Mouse (Mus musculus): ENCODE data around the gene Ptpn6. TPM values are rescaled to one million over a fixed set of nuclear protein-coding genes. Genes with fewer than 3 reads are reported as not detected.

Gene Ptpn6
- polyA plus RNA-seq, 1 experiment from 2014 or later = 12.9 TPM

DNA sequence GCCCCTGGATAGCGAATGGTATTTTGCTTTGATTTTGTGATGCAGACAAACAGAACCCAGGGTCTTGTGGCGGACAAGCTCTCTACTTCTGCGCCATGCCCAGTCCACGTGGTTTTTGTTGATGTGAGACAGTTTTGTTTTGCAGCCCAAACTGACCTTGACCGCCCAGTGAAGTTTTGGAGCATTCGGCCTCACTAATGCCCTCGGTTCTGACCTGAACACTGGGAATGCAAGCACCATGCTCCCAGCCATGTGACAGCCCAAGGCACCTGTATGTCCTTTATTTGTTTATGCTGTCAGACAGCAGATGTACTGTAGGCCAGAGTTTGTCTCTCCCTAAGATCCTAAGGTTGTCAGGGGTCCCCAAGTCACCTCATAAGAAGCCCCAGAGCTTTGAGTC is 63.9 kb downstream of the Ptpn6 start:
- Histone ChIP-seq H3K4me3 (ENCODE audit: low read length) (no peak overlapping the region), H3K27me3 (ENCODE audit: control insufficient read depth, insufficient read depth, low read length) (no peaks in the 10 kb centered on the region), H3K9ac (ENCODE audit: low read depth, low read length) (no peak overlapping the region), H3K27ac (ENCODE audit: low read depth, low read length) (no peak overlapping the region), H3K36me3 (ENCODE audit: control insufficient read depth, insufficient read depth, low read length) (no peaks in the 10 kb centered on the region), H3K4me2 (replicated peaks; ENCODE audit: low read depth, low read length) (no peak overlapping the region), H3K9me3 (ENCODE audit: control insufficient read depth, low read length) (no peaks in the 10 kb centered on the region), H3K4me1 (ENCODE audit: control insufficient read depth, insufficient read depth, low read length) (peaks cover 5% of the 10 kb centered on the region; the same call in 1 of the 2 replicates)
- 95% methylated on average over 7 of the region's 7 CpGs for WGBS
- no peak for ATAC-seq (ENCODE audit: low FRiP score, low TSS enrichment)

DNA sequence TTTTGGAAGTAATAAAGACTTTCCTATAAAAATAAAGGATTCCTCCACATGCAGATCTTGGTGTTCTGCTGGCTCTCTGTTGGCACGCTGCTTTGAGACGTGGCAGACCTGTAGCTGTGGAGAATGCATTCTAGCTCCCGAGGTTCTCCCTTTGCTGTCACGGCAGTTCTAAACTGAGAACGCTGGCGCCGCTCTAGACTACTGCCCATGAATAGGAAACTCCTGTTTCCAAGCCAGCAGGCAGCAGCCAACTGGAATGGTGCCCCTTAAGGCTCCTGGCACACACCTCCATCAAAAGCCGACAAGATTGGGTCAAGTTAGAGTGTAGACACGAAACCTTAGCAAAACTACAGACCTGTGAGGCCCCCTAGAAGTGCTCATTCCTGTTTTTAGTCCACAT is 64.9 kb downstream of the Ptpn6 start:
- H3K4me1 ChIP-seq (ENCODE audit: control insufficient read depth, insufficient read depth, low read length) = peaks cover 5% of the 10 kb centered on the region; the same call in 1 of the 2 replicates
- no peaks in the 10 kb centered on the region for H3K27me3 ChIP-seq (ENCODE audit: control insufficient read depth, insufficient read depth, low read length)
- no peaks in the 10 kb centered on the region for H3K9me3 ChIP-seq (ENCODE audit: control insufficient read depth, low read length)
- WGBS = 93% methylated on average over 9 of the region's 9 CpGs
- no peak overlapping the region for H3K9ac ChIP-seq (ENCODE audit: low read depth, low read length)
- H3K4me2 ChIP-seq (replicated peaks; ENCODE audit: low read depth, low read length) = no peak overlapping the region
- no peaks in the 10 kb centered on the region for H3K36me3 ChIP-seq (ENCODE audit: control insufficient read depth, insufficient read depth, low read length)
- ATAC-seq (ENCODE audit: low FRiP score, low TSS enrichment) = no peak
- H3K4me3 ChIP-seq (ENCODE audit: low read length) = no peak overlapping the region
- H3K27ac ChIP-seq (ENCODE audit: low read depth, low read length) = no peak overlapping the region

DNA sequence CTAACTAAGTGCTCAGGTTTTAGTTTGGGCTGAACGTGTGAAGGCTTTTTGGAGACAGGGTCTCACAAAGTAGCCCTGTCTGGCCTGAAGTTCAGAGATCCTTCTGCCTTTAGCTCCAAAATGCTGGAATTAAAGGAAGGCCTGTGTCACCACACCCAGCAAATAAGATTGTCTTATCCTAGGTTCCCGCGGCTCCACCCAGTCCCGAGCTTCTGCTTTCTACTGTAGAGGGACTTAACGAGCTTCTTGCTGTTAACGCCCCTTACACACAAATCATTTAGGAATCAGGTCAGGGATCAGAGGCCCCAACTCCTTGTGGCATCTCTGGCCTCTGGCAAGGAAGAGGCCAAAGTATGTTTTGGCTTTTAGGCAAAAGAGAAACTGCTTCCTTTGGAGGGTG is 66.4 kb downstream of the Ptpn6 start:
- Histone ChIP-seq H3K36me3 (ENCODE audit: control insufficient read depth, insufficient read depth, low read length) (no peaks in the 10 kb centered on the region), H3K9me3 (ENCODE audit: control insufficient read depth, low read length) (no peaks in the 10 kb centered on the region), H3K4me2 (replicated peaks; ENCODE audit: low read depth, low read length) (no peak overlapping the region), H3K27me3 (ENCODE audit: control insufficient read depth, insufficient read depth, low read length) (no peaks in the 10 kb centered on the region), H3K9ac (ENCODE audit: low read depth, low read length) (no peak overlapping the region), H3K4me1 (ENCODE audit: control insufficient read depth, insufficient read depth, low read length) (peaks cover 5% of the 10 kb centered on the region; the same call in 1 of the 2 replicates), H3K4me3 (ENCODE audit: low read length) (no peak overlapping the region), H3K27ac (ENCODE audit: low read depth, low read length) (no peak overlapping the region)
- no peak for ATAC-seq (ENCODE audit: low FRiP score, low TSS enrichment)
- WGBS = 38% methylated on average over 6 of the region's 6 CpGs

MicroRNA genes within 50 kb of the gene (microRNA counts, 519-probe panel; counts per million panel counts)
- microRNA mmu-miR-141 (4,775 counts per million, percentile 36 among the panel's probes with 10 or more counts), microRNA mmu-miR-200c (7,329 counts per million, percentile 78 among the panel's probes with 10 or more counts)

Small RNA genes within 50 kb of the gene (microRNA-seq; reads per million reads assigned to microRNA genes)
- gene Mir141 (767 reads per million, percentile 76 among the genes with 10 or more reads in this experiment), gene Mir200c (5,779 reads per million, percentile 92 among the genes with 10 or more reads in this experiment)

Other genes starting within 250 kb of the Ptpn6 start
- gene C1rl, start 245.6 kb downstream of the Ptpn6 start, polyA plus RNA-seq (2014; fragmentation: Nextera tagmentation; extraction: Ambion mirVana) = 0.71 and 1.1 TPM in 2 replicates
- gene C1ra, start 226.3 kb downstream of the Ptpn6 start, polyA plus RNA-seq (2014; fragmentation: Nextera tagmentation; extraction: Ambion mirVana) = 3.9 and 4.3 TPM in 2 replicates
- gene C1s1, start 196.4 kb downstream of the Ptpn6 start, polyA plus RNA-seq (2014; fragmentation: Nextera tagmentation; extraction: Ambion mirVana) = 8.8 and 11.9 TPM in 2 replicates
- gene C1rb, start 168.4 kb downstream of the Ptpn6 start, polyA plus RNA-seq (2014; fragmentation: Nextera tagmentation; extraction: Ambion mirVana) = 0.11 TPM in 1 of 2 replicates, not detected in the other
- gene C1s2, start 102.6 kb downstream of the Ptpn6 start, polyA plus RNA-seq (2014; fragmentation: Nextera tagmentation; extraction: Ambion mirVana) = 0.08 TPM in 1 of 2 replicates, not detected in the other
- 51.2 and 67.3 TPM in 2 replicates for gene Lpcat3, start 75.7 kb downstream of the Ptpn6 start, polyA plus RNA-seq (2014; fragmentation: Nextera tagmentation; extraction: Ambion mirVana)
- 233 and 278 TPM in 2 replicates for gene Emg1, start 26.5 kb downstream of the Ptpn6 start, polyA plus RNA-seq (2014; fragmentation: Nextera tagmentation; extraction: Ambion mirVana)
- 341 and 402 TPM in 2 replicates for gene Phb2, start 26.4 kb downstream of the Ptpn6 start, polyA plus RNA-seq (2014; fragmentation: Nextera tagmentation; extraction: Ambion mirVana)
- 564 and 762 TPM in 2 replicates for gene Grcc10, start 2.7 kb upstream of the Ptpn6 start, polyA plus RNA-seq (2014; fragmentation: Nextera tagmentation; extraction: Ambion mirVana)
- not detected in 2 replicates for gene Gm45234, start 17.3 kb upstream of the Ptpn6 start, polyA plus RNA-seq (2014; fragmentation: Nextera tagmentation; extraction: Ambion mirVana)
- 17.5 and 17.7 TPM in 2 replicates for gene Atn1, start 17.8 kb upstream of the Ptpn6 start, polyA plus RNA-seq (2014; fragmentation: Nextera tagmentation; extraction: Ambion mirVana)
- gene Eno2, start 31.0 kb upstream of the Ptpn6 start, polyA plus RNA-seq (2014; fragmentation: Nextera tagmentation; extraction: Ambion mirVana) = 8.8 and 10.8 TPM in 2 replicates
- gene Lrrc23, start 41.0 kb upstream of the Ptpn6 start, polyA plus RNA-seq (2014; fragmentation: Nextera tagmentation; extraction: Ambion mirVana) = 0.39 and 0.61 TPM in 2 replicates
- 8.7 and 11.4 TPM in 2 replicates for gene Spsb2, start 69.9 kb upstream of the Ptpn6 start, polyA plus RNA-seq (2014; fragmentation: Nextera tagmentation; extraction: Ambion mirVana)
- gene Tpi1, start 75.6 kb upstream of the Ptpn6 start, polyA plus RNA-seq (2014; fragmentation: Nextera tagmentation; extraction: Ambion mirVana) = 643 and 681 TPM in 2 replicates
- 102 and 139 TPM in 2 replicates for gene Usp5, start 90.8 kb upstream of the Ptpn6 start, polyA plus RNA-seq (2014; fragmentation: Nextera tagmentation; extraction: Ambion mirVana)
- 201 and 232 TPM in 2 replicates for gene Cdca3, start 90.8 kb upstream of the Ptpn6 start, polyA plus RNA-seq (2014; fragmentation: Nextera tagmentation; extraction: Ambion mirVana)
- gene Gnb3, start 101.6 kb upstream of the Ptpn6 start, polyA plus RNA-seq (2014; fragmentation: Nextera tagmentation; extraction: Ambion mirVana) = 0.84 and 1.3 TPM in 2 replicates
- gene P3h3, start 119.0 kb upstream of the Ptpn6 start, polyA plus RNA-seq (2014; fragmentation: Nextera tagmentation; extraction: Ambion mirVana) = 25.8 and 29.5 TPM in 2 replicates
- 0.55 and 1.1 TPM in 2 replicates for gene Gpr162, start 125.3 kb upstream of the Ptpn6 start, polyA plus RNA-seq (2014; fragmentation: Nextera tagmentation; extraction: Ambion mirVana)
- 0.16 TPM in 1 of 2 replicates, not detected in the other for gene Cd4, start 149.5 kb upstream of the Ptpn6 start, polyA plus RNA-seq (2014; fragmentation: Nextera tagmentation; extraction: Ambion mirVana)
- gene Lag3, start 173.0 kb upstream of the Ptpn6 start, polyA plus RNA-seq (2014; fragmentation: Nextera tagmentation; extraction: Ambion mirVana) = 1.6 and 1.7 TPM in 2 replicates
- 219 and 295 TPM in 2 replicates for gene Ptms, start 181.4 kb upstream of the Ptpn6 start, polyA plus RNA-seq (2014; fragmentation: Nextera tagmentation; extraction: Ambion mirVana)
- gene Mlf2, start 192.7 kb upstream of the Ptpn6 start, polyA plus RNA-seq (2014; fragmentation: Nextera tagmentation; extraction: Ambion mirVana) = 396 and 402 TPM in 2 replicates
- 144 and 162 TPM in 2 replicates for gene Cops7a, start 226.8 kb upstream of the Ptpn6 start, polyA plus RNA-seq (2014; fragmentation: Nextera tagmentation; extraction: Ambion mirVana)